Mouse (Mus musculus) right cerebral cortex, postnatal 36 days (tissue): ENCODE data around the gene Abr.

Experiments used
- DNase-seq, 2 experiments: peaks; one replicate each; pipeline ENCODE4 v3.0.0; 2022; ENCODE audit warnings: low spot score in 2 of 2, mixed read lengths in 1 of 2

The Abr gene

DNA sequence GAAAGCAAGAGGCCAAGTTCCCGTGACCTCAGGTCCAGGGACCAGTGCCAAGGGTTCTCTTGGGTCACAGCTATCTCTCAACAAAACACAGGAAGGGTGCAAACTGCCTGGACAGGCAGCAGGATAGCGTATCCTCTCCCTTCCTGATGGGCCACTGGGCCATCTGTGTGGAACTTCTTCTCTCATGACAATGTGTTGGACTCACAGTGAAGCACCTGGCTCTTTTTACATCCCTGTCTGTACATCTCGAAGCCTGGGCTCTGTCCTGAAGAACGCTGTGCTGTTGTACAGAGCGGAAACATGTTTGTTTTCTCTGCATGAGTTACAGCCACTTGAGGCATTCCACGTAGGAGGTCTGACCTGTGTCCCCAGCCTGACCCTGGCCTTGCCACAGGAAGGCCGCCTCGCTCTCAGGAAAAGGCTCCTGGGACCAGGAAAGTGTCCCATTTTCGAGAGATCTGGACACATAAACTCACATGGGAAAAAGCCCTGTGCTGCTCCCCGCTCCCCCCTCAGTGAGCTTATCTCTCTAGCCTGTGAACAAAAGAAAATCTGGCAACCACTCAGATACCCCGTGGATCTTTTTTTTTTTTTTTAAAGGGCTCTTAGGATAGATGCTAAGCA is 242.1 kb downstream of the Abr start:
- DNase-seq = no peak

DNA sequence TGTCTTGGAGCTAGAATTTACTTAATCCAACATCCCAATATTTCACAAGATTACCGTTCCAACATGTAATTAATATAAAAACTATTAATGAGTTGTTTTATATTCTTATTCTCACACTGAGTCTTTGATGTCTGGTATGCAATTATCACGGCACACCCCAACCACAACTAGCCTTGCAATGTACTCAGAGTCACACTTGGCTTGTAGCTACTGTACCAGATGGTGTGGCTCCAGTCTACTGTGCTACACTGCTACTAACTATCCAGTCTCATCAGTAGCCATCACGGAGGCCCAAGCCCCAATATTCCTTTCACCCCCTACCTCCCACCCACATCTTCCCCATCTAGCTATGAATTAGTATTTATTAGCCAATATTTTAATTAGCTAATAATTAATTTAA is 245.7 kb downstream of the Abr start:
- no peak for DNase-seq

DNA sequence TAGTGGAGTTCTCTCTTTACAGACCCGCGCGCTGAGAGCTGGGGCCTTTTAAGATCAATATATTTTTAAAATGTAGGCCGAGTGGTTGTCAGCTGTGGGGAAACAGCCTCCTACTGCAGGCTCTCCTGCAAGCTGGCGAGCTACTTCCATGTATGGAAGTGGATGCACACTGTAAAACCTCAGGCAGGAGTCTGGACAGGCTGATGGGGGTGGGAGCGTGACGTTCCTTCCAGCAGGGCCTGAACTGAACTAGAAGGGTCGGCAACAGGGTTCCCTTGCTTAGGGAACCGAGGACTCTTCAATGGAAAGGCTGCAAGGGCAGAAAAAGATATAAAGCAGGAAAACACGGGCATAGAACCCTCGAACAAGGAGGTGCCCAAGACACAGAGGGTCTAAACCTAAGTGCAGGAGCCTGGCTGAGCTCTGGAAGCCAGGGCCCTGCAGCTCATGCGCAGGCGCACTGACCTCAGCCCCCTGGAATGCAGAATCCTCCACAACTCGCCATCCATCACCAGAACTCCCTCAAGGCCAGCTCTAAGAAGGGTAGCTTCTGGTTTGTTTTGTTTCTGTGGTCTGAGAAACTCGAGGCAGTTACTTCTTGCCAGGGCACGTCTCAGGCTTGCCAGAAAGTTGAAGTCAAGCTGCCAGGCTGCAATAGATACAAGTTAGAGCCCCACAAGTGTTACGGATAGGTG is 247.5 kb downstream of the Abr start:
- peak in 1 of 2 experiments; percentile 25 for DNase-seq

DNA sequence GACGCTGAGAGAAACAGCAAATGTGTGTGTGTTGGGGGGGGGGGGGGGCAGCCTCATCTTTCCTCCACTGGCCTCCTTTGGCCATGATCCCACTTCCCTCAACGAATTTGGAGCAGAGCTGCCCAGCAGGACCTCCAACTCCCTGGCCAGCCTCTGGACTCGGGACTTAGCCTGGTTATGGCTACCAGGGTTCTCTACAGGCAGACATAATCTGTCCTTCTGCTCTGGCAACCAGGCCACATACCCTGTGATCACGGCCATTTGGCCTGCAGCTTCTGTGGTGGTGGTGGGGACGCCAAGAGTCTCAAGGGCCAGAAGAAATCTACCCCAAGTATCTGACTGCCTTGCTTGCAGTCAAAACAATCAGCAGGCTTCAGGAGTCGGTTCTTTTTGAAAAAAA is 249.6 kb downstream of the Abr start:
- no peak for DNase-seq

DNA sequence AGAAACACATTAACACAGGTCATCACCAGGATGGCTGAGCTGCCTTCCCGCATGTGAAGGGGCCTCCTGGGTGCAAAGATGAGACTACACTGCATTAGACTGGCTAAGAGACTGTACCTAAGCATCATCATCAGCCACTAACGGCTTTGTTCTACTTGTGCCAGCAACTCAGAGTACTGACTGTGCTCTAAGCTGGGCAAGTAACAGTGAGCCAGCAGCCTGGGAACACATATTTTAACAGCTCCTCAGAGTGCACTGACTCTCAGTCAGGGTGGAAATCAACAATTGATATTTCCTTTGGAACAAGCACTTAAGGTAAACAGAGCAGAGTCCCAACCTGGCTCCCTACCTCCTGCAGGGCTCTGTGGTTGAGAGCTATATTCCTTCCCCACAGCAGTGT is 250.0 kb downstream of the Abr start:
- no peak for DNase-seq

DNA sequence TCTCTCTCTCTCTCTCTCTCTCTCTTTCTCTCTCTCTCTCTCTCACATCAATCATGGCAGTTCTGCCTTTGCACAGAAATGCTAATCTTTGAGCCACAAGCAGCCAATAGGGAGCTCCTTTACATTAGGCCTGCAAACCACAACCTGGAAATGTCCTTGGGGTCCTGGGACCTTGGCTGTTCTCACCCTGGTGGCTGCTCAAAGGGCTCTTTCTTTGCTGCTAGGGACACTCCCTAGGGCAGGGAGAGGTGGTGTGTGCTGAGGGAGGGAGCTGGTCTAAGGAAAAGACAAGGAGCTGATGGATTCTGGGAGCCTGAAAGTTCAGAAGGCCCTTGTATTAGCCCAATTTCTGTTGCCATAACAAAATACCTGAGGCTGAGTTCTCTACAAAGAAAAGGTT is 251.6 kb downstream of the Abr start:
- DNase-seq = no peak
